Mouse (Mus musculus) skeletal muscle tissue, adult 2 months (tissue): ENCODE data around the gene Gins1.
"Not testable (repeated sequence)": the region's sequence is repeated elsewhere in the genome, so short reads cannot be mapped to it uniquely, and the experiment has no call there.

ENCODE experiments used
- DNase-seq: peaks from one replicate; pipeline ENCODE4 v3.0.0-alpha.2; 2012; ENCODE audit warnings: low read depth, low spot score

Gins1 gene

GRCm38 (mm10) chr2:150904936-150905450, at the start of gene Gins1:
Gene Gins1 (plus strand): TSS chr2:150905400.
- DNase-seq: no peak

- no peak for DNase-seq
These were observed 46.3 kb upstream of the Gins1 start for GRCm38 (mm10) chr2:150858724-150859487.

DNA sequence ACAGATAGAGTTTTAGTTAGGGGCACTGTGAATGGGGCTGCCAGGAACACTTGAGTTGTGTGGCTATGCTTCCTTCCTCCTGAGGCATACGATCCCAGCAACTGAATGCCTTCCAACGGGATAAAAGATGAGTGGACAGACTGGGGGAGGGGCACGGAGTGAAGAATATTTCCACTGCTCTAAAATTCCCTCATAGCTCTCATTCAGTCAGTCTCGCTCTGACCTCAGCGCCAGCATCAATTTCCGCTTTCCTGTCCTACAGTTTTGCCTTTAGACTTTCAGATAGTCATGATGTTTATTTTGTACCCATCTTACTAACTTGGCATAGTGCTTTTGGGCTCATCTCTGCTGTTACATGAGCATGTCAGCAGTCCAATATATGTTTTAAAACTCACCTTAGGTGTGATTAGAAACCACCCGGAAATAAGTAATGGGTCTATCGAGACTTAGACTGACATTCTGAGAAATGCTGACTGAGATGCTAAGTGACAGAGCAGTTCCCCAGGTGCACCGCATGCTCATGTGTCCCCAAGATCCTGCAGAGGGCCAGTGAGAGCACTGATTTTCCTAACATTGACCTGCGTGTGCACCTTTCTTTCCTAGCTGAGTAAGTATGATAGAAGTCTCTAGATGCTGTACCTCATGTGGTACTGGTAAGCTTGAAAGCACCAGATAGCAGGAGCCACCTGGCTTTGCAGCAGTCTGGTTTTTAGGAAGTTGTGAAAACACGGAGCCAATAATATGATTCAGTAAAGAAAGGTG, 45.3 kb upstream of the Gins1 start:
- DNase-seq: no peak

DNA sequence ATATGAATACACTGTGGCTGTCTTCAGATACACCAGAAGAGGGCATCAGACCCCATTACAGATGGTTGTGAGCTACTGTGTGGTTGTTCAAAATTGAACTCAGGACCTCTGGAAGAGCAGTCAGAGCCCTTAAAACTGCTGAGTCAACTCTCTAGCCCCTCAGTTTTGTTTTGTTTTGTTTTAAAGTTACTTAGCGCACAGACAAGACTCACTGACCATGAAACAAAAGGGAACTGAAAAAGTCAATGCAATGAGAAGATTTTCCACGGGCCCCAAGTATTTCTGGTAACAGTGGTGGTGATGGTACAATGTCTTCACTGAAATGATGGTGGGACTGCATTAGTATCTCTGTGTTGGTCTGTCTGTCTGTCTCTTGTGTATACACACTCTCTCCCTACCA, 44.1 kb upstream of the Gins1 start:
- DNase-seq: no peak

DNA sequence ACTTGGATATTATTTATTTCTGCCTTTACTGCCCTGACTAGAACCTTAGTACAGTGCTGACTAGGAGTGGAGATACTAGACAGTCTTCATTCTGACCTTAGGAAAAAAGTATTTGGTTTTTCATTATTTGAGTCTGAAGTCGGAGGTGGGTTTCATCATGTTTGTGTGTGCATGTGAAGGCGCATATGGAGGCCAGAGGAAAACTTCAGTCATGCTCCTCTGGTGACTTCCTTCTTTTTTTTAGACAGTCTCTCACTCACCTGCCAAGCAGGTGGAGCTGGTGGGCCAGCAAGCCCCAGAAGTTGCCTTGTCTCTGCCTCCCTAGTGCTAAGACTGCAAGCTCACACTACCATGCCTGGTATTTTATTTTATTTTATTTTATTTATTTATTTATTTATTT, 38.2 kb upstream of the Gins1 start:
- no peak for DNase-seq

GRCm38 (mm10) chr2:150869446-150869845, 35.8 kb upstream of the Gins1 start:
- no peak for DNase-seq

GRCm38 (mm10) chr2:150874508-150874907, 30.7 kb upstream of the Gins1 start:
- no peak for DNase-seq

GRCm38 (mm10) chr2:150875226-150875625, 30.0 kb upstream of the Gins1 start:
- DNase-seq: no peak

- no peak for DNase-seq
These were observed 27.6 kb upstream of the Gins1 start for GRCm38 (mm10) chr2:150877561-150877960.

- no peak for DNase-seq
These were observed 21.0 kb upstream of the Gins1 start for GRCm38 (mm10) chr2:150884075-150884778.

DNA sequence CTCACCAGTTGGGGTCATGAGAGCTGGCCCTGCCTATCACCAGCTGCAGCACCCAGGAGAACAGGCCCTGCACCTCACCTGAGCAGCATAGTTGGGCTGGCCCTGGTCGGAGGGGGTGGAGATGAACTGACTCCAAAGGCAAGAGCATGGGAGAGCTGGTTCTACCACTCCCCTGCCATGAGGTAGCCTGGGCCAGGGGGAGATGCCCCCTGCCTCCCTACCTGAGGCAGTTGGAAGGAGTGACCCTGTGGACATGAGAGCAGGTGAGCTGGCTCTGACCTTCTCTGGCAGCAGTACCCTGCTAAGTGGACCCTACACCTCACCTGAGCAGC, 20.5 kb upstream of the Gins1 start:
- no peak for DNase-seq

DNA sequence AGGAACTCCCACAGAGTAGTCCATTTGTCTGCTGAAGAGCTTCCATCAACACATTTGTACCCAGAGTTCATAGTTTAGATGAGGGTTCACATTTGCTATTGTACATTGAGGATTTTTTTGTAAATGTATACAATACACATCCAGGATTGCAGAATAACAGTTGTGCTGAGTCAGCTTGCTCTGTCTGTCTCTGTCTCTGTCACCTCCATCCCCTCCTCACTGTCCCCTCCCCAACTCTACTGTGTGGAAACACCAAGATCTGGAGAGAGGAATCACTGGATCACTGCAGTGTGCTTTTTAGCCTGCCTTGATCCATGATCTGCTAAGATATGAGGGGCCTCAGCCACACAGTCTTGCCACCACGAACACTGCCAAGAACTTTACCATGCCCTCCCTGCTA, 19.4 kb upstream of the Gins1 start:
- no peak for DNase-seq

DNA sequence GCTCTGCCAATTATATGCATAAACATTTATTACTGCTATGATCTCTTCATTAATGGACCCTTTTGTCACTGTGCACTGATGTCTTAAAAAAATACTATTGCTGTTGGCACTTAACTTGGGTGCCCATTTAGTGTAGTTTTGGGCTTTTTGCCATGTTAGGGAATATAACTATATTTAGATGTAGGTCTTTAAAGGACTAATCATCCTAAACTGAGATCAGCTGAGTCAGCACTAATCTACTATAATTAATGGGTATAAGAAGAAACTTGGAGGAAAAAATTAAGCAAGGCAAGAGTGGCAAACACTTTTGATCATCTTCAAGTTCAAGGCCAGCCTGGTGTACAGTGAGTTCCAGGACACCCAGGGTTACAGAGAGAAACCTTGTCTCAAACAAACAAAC, 18.9 kb upstream of the Gins1 start:
- no peak for DNase-seq

- no peak for DNase-seq
These were observed 17.8 kb upstream of the Gins1 start for GRCm38 (mm10) chr2:150887370-150887769.

GRCm38 (mm10) chr2:150894617-150895267, 10.5 kb upstream of the Gins1 start:
- DNase-seq: no peak

DNA sequence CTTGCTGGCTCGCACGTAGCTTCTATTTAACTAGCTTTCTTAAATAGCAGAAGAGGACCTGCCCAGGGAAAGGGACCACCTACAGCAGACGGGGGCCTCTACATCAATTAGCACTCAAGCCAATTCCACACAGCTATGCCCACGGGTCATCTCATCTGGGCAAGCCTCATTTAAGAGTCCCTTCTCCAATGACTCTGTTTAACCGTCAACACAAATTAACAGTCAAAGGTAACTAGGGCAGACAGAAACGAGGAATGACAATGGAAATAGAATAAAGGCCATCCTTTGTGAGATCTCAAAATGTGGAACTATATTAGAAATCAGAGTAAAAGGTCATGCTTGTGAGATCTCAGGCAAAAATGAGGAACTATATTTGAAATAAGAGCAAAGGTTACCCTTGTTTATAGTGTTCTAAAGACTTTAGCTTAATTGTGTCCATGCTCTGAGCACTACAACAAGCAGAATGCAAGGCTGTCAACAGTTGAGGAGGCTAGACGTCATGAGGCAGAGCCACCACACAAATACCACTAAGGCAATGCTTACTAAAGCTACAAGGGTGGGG, 9.4 kb upstream of the Gins1 start:
- no peak for DNase-seq

DNA sequence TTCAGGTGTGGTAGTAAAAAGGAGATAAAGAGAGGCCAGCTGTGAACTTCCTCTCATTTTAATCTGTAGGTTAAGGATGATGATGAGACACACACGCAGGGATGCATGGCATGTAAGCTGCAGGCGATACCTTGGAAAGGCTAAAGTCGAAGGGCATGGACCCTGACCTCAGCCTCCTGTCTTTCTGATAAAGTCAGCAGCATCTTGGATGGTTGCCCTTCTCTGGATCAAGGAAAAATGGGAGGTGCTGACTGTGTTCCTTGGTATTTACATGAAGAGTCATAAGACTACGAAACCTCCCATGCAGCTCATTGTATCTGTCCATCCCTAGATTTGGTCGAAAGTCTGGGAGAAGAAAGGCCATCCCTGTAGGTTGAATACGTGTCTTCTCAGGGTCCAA, 4.9 kb upstream of the Gins1 start:
- no peak for DNase-seq

- no peak for DNase-seq
These were observed 2.9 kb upstream of the Gins1 start for GRCm38 (mm10) chr2:150902347-150902746.

- DNase-seq: peak; percentile 94
These were observed 796 bp upstream of the Gins1 start, which contains the start of gene Abhd12 for GRCm38 (mm10) chr2:150904272-150904935. Gene Abhd12 (minus strand): TSS chr2:150904741.

DNA sequence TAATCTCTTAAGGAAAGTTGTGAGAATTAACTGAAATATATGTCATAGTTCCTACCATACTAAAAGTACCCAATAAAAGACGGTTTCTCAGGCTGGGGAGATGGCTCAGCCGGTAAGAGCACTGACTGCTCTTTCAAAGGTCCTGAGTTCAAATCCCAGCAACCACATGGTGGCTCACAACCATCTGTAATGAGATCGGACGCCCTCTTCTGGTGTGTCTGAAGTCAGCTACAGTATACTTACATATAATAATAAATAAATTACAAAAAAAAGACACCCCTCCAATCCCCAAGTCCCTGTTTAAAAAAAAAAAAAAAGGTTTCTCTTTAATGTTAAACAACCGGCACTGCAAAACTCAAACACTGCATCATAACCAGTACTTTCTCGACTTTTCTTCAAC, 3.7 kb downstream of the Gins1 start:
- not testable (repeated sequence) for DNase-seq
